Mouse (Mus musculus): Measurements from ENCODE around the gene Runx1.

- TF ChIP-seq POLR2A (IDR thresholded peaks at IDR 0.05; ENCODE audit: borderline replicate concordance, control insufficient read depth, low read depth, low read length) = no peak
- TF ChIP-seq CTCF (IDR thresholded peaks at IDR 0.05; ENCODE audit: control insufficient read depth, insufficient read depth, low read length) = no peak
Measured at GRCm38 (mm10) chr16:92696411-92697015, 129.4 kb downstream of the Runx1 start.
